Mouse (Mus musculus): ENCODE data around the gene Kdelr2.

- no peak for TF ChIP-seq POLR2A (IDR thresholded peaks at IDR 0.05; ENCODE audit: insufficient read depth, low read depth, low read length)
- no peak for TF ChIP-seq CTCF (IDR thresholded peaks at IDR 0.05; ENCODE audit: insufficient read depth, low read depth, low read length)
Observed at GRCm38 (mm10) chr5:143400501-143400900, 3.1 kb upstream of the Kdelr2 start.

Data from olfactory bulb, adult 2 months (tissue).